Mouse (Mus musculus) heart, embryonic 14.5 days (tissue): ENCODE measurements around the gene Mtnr1b. TPM values are rescaled to one million over a fixed set of nuclear protein-coding genes. Genes with fewer than 3 reads are reported as not detected.

Experiments
- ATAC-seq: fragments of 200-750 bp; cut with Nextera tagmentation; 2 replicates; pipeline ENCODE4 v1.8.0; 2017; ENCODE audit warnings: low read depth, moderate TSS enrichment; ENCODE audit not compliant: insufficient number of reproducible peaks, insufficient read depth, low FRiP score
- H3K27ac ChIP-seq, 2 experiments: fragments of 200-500 bp in 1 of 2; fragments of 300-500 bp in 1 of 2; sonication (generic) in 1 of 2; replicated peaks in 1 of 2; 2 replicates each; pipeline ENCODE4 v1.5.1; 2012 to 2014; ENCODE audit warnings: low read depth in 2 of 2, low read length in 2 of 2, control low read depth in 1 of 2, mild to moderate bottlenecking in 1 of 2, mixed read lengths in 1 of 2; ENCODE audit not compliant: control insufficient read depth in 1 of 2, insufficient read depth in 1 of 2
- H3K27me3 ChIP-seq: fragments of 300-500 bp; sonication (generic); 2 replicates; pipeline ENCODE4 v1.6.1; 2014; ENCODE audit warnings: mild to moderate bottlenecking, low read length, control low read depth; ENCODE audit not compliant: control insufficient read depth, insufficient read depth
- H3K36me3 ChIP-seq: fragments of 300-500 bp; sonication (generic); 2 replicates; pipeline ENCODE4 v1.6.1; 2014; ENCODE audit warnings: mild to moderate bottlenecking, control low read depth, low read length, mixed read lengths; ENCODE audit not compliant: control insufficient read depth, insufficient read depth
- H3K4me1 ChIP-seq, 2 experiments: fragments of 200-500 bp in 1 of 2; fragments of 300-500 bp in 1 of 2; sonication (generic) in 1 of 2; 2 replicates each; pipeline ENCODE4 v1.6.1; 2012 to 2014; ENCODE audit warnings: low read length in 2 of 2, control low read depth in 1 of 2, mixed read lengths in 1 of 2; ENCODE audit not compliant: control insufficient read depth in 2 of 2, insufficient read depth in 2 of 2
- H3K4me2 ChIP-seq: fragments of 300-500 bp; sonication (generic); 2 replicates; pipeline ENCODE4 v1.6.1; 2014; ENCODE audit warnings: mild to moderate bottlenecking, low read length
- H3K4me3 ChIP-seq, 2 experiments: fragments of 200-500 bp in 1 of 2; fragments of 300-500 bp in 1 of 2; sonication (generic) in 1 of 2; 2 replicates each; pipeline ENCODE4 v1.5.1; 2012 to 2014; ENCODE audit warnings: low read length in 2 of 2, mild to moderate bottlenecking in 2 of 2, control low read depth in 1 of 2, low read depth in 1 of 2, moderate library complexity in 1 of 2; ENCODE audit not compliant: control insufficient read depth in 1 of 2, insufficient read depth in 1 of 2
- H3K9ac ChIP-seq: fragments of 300-500 bp; sonication (generic); 2 replicates; pipeline ENCODE4 v1.6.1; 2014; ENCODE audit warnings: mild to moderate bottlenecking, low read length
- H3K9me3 ChIP-seq: fragments of 300-500 bp; sonication (generic); 2 replicates; pipeline ENCODE4 v1.6.1; 2016; ENCODE audit warnings: low read length, control low read depth; ENCODE audit not compliant: control insufficient read depth
- WGBS: fragments of 180-500 bp; shearing (Covaris S2); extraction: QIAGEN DNeasy Blood & Tissue Kit; methylation state at CpG from one replicate; pipeline ENCODE4 v1.1.7; 2014; 5-methylcytosine and 5-hydroxymethylcytosine counted together
- polyA plus RNA-seq: library from polyadenylated mRNA; unstranded; fragments of >200 nt; fragmentation: Nextera tagmentation; extraction: Ambion mirVana; gene quantifications from 2 replicates; pipeline ENCODE4 v1.2.1, GENCODE M21; 2014

The Mtnr1b gene
- polyA plus RNA-seq: not detected in 2 replicates

DNA sequence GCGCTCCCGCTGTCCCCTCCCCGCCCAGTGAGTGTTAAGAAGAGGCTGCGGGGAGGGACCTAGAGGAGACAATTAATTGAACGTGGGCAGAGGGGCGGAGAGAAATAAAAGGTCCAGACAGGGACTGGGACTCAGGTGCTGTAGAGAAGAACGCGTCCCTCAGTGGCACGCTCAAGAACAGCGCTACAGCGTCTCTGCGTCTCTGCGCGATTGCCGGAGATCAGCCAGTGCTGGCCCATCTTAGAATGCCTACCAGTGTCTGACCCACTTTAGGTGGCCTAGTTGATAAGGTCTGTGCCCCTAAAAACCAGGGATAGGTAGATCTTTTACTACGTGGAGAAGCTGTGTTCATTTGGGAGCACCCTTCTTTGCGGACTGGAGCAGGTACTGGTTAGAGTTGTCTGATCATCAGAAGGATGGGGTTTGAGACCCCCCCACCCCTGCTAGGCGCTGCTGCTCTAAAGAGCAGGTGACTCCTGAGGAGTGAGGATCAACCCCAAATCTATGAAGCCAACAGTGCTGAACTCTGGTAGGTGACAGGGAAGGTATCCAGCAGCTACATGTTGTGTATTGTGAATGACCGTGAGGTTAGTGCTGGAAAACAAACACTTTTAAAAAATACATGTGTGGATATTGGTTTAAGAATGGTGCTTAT, at the start of gene Mtnr1b:
Mtnr1b (minus strand) TSS at position 51 of the 655 bp plus-strand sequence.
- ATAC-seq: no peak; the same call in 1 of the 2 replicates
- 37% methylated on average over 19 of the region's 19 CpGs for WGBS
- Histone ChIP-seq H3K36me3 (no peaks in the 10 kb centered on the region), H3K4me1 (peaks cover 0 to 3% of the 10 kb centered on the region in 2 experiments; a peak in 2 of 4 replicates), H3K9me3 (no peaks in the 10 kb centered on the region), H3K27ac (no peak within 1 kb of the TSS), H3K9ac (no peak within 1 kb of the TSS), H3K4me2 (no peak within 1 kb of the TSS), H3K4me3 (no peak within 1 kb of the TSS), H3K27me3 (peaks cover 15% of the 10 kb centered on the region)

DNA sequence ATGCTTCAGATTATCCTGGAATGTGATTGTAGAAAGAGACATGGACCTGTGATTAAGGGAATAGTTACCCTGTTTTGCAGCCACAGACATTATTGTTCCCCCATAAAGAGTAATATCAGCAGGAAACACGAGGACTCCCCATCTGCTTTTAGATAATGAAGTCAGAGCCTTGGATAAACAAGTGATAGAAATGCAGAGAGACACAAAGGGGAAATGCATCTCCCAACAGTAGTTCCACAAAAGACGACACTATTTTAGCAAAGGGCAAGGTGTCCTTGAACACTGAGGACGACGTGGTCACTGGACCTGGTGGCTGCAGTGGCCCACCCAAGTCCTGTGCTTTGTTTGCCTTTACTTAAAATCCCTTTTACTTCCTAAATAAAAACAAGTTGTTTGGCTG, 45.9 kb upstream of the Mtnr1b start:
- Histone ChIP-seq H3K4me1 (no peaks in the 10 kb centered on the region), H3K4me2 (no peak overlapping the region), H3K9ac (no peak overlapping the region), H3K27me3 (no peaks in the 10 kb centered on the region), H3K4me3 (no peak overlapping the region), H3K36me3 (no peaks in the 10 kb centered on the region), H3K9me3 (no peaks in the 10 kb centered on the region), H3K27ac (no peak overlapping the region)
- WGBS: 49% methylated on average over 4 of the region's 4 CpGs
- ATAC-seq: no peak

GRCm38 (mm10) chr9:15919373-15920005, 45.1 kb upstream of the Mtnr1b start:
- H3K9me3 ChIP-seq: no peaks in the 10 kb centered on the region
- ATAC-seq: no peak

DNA sequence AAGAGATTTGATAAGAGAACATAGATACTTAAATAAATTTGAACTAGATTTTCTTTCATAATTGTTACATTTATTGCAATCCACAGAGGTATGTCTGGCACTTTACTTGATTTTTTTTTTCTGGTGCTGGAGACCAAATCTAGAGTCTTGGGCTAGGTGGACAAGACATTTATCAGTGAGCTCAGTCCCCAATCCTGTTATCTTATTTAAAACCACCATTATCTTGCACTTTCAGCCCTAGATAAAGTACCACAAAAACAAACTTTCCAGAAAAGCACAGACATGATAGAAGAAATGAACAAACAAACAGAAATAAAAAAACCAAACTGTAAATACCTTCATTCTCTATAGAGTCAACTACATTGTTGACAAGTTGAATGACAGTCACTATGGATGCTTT, 42.2 kb upstream of the Mtnr1b start:
- no peak for ATAC-seq
- H3K9ac ChIP-seq: no peak overlapping the region
- H3K27me3 ChIP-seq: no peaks in the 10 kb centered on the region
- H3K36me3 ChIP-seq: no peaks in the 10 kb centered on the region
- no peak overlapping the region for H3K4me2 ChIP-seq
- H3K4me3 ChIP-seq: no peak overlapping the region
- H3K9me3 ChIP-seq: no peaks in the 10 kb centered on the region
- no peak overlapping the region for H3K27ac ChIP-seq
- no peaks in the 10 kb centered on the region for H3K4me1 ChIP-seq

More at GRCm38 (mm10) chr9:15919373-15920005, 45.1 kb upstream of the Mtnr1b start:
- Histone ChIP-seq H3K27ac (no peak overlapping the region), H3K36me3 (no peaks in the 10 kb centered on the region), H3K27me3 (no peaks in the 10 kb centered on the region), H3K4me1 (no peaks in the 10 kb centered on the region), H3K4me3 (no peak overlapping the region), H3K4me2 (no peak overlapping the region), H3K9ac (no peak overlapping the region)
- WGBS: 66% methylated on average over 5 of the region's 5 CpGs

GRCm38 (mm10) chr9:15912735-15913134, 38.4 kb upstream of the Mtnr1b start:
- ATAC-seq: no peak
- Histone ChIP-seq H3K27ac (no peak overlapping the region), H3K4me2 (no peak overlapping the region), H3K36me3 (no peaks in the 10 kb centered on the region), H3K27me3 (no peaks in the 10 kb centered on the region), H3K4me1 (no peaks in the 10 kb centered on the region), H3K4me3 (no peak overlapping the region), H3K9me3 (no peaks in the 10 kb centered on the region), H3K9ac (no peak overlapping the region)
- WGBS: 40% methylated on average over 1 of the region's 1 CpGs

GRCm38 (mm10) chr9:15909397-15910113, 35.2 kb upstream of the Mtnr1b start:
- H3K27ac ChIP-seq: no peak overlapping the region
- no peaks in the 10 kb centered on the region for H3K36me3 ChIP-seq

DNA sequence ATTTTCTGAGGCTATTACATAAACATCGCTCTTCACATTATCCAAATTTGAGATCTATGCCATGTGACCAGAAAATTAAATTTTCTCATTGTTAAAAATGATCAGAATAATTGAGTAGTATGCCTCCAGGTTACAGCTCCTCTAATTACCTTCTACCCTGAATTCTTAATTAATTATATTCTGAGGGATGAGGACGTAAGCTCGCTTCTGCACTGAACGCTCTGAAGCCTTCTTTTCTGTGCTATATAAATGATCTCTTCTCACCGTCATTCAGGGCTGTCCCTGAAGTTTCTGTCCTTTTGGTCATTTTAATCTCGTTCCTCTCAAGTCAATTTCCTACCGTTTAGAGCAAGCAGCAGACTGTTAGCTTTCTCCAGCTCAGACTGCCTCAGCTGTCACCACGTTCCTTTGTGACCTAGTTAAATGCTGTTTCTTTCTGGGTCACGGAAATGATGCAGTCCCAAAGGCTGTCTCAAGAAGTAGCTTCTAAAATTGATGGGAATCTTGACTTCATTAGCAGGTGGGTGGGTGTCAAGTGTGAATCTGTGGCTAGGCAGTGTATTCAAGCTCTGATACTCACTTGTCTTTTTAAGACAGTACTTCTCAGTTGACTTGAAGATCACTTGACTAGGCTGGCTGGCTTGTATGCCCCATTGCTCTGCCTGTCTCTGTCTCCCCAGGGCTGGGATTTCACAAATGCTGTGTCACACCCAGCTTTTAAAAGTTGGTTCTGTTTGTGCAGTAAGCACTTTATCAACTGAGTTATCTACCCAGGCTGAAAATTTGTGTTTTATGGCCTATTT, 29.8 kb upstream of the Mtnr1b start:
- no peak overlapping the region for H3K4me3 ChIP-seq
- no peak overlapping the region for H3K27ac ChIP-seq
- no peaks in the 10 kb centered on the region for H3K27me3 ChIP-seq
- no peaks in the 10 kb centered on the region for H3K36me3 ChIP-seq
- no peak for ATAC-seq
- H3K4me1 ChIP-seq: no peaks in the 10 kb centered on the region
- no peak overlapping the region for H3K4me2 ChIP-seq
- no peak overlapping the region for H3K9ac ChIP-seq
- WGBS: 57% methylated on average over 9 of the region's 9 CpGs
- no peaks in the 10 kb centered on the region for H3K9me3 ChIP-seq

More at GRCm38 (mm10) chr9:15909397-15910113, 35.2 kb upstream of the Mtnr1b start:
- no peaks in the 10 kb centered on the region for H3K4me1 ChIP-seq
- no peak overlapping the region for H3K4me3 ChIP-seq
- 33% methylated on average over 2 of the region's 2 CpGs for WGBS
- no peaks in the 10 kb centered on the region for H3K9me3 ChIP-seq
- H3K9ac ChIP-seq: no peak overlapping the region
- H3K27me3 ChIP-seq: no peaks in the 10 kb centered on the region
- no peak for ATAC-seq
- no peak overlapping the region for H3K4me2 ChIP-seq
